Mouse (Mus musculus): Measurements from ENCODE around the gene Sox2.
A peak's percentile ranks its signal among the peaks of the same experiment; 100 is the strongest.

Sox2 gene

GRCm38 (mm10) chr3:34660542-34661290 is 10.5 kb downstream of the Sox2 start:
- no peak for DNase-seq (ENCODE audit: low read depth, low spot score)

- no peak for DNase-seq (ENCODE audit: low read depth, low spot score)
These were observed 11.3 kb downstream of the Sox2 start for GRCm38 (mm10) chr3:34661341-34662007.

- no peak for DNase-seq (ENCODE audit: low read depth, low spot score)
These were observed 12.0 kb downstream of the Sox2 start for GRCm38 (mm10) chr3:34662008-34662711.

GRCm38 (mm10) chr3:34662712-34663655 is 12.8 kb downstream of the Sox2 start:
- DNase-seq (ENCODE audit: low read depth, low spot score), result no peak

GRCm38 (mm10) chr3:34663701-34664635 is 13.8 kb downstream of the Sox2 start:
- DNase-seq (ENCODE audit: low read depth, low spot score), result no peak

- no peak for DNase-seq (ENCODE audit: low read depth, low spot score)
These were observed 14.7 kb downstream of the Sox2 start for GRCm38 (mm10) chr3:34664636-34665531.

- DNase-seq (ENCODE audit: low read depth, low spot score), result no peak
These were observed 15.8 kb downstream of the Sox2 start for GRCm38 (mm10) chr3:34665751-34666665.

GRCm38 (mm10) chr3:34667180-34667579 is 17.0 kb downstream of the Sox2 start:
- no peak for DNase-seq (ENCODE audit: low read depth, low spot score)

- no peak for DNase-seq (ENCODE audit: low read depth, low spot score)
These were observed 17.9 kb downstream of the Sox2 start for GRCm38 (mm10) chr3:34667881-34668817.

GRCm38 (mm10) chr3:34671024-34671660 is 20.9 kb downstream of the Sox2 start:
- no peak for DNase-seq (ENCODE audit: low read depth, low spot score)

- no peak for DNase-seq (ENCODE audit: low read depth, low spot score)
These were observed 28.6 kb downstream of the Sox2 start for GRCm38 (mm10) chr3:34678840-34679239.

GRCm38 (mm10) chr3:34679439-34679838 is 29.2 kb downstream of the Sox2 start:
- no peak for DNase-seq (ENCODE audit: low read depth, low spot score)

GRCm38 (mm10) chr3:34679921-34680320 is 29.7 kb downstream of the Sox2 start:
- no peak for DNase-seq (ENCODE audit: low read depth, low spot score)

- DNase-seq (ENCODE audit: low read depth, low spot score), result no peak
These were observed 37.9 kb downstream of the Sox2 start for GRCm38 (mm10) chr3:34688072-34688471.

- DNase-seq (ENCODE audit: low read depth, low spot score), result peak; percentile 43
These were observed 41.6 kb downstream of the Sox2 start for GRCm38 (mm10) chr3:34691703-34692393.

GRCm38 (mm10) chr3:34692394-34692745 is 42.2 kb downstream of the Sox2 start:
- peak; percentile 23 for DNase-seq (ENCODE audit: low read depth, low spot score)

Data from embryo, embryonic 11.5 days (tissue).